Mouse (Mus musculus): ENCODE results near the gene H60c.

DNA sequence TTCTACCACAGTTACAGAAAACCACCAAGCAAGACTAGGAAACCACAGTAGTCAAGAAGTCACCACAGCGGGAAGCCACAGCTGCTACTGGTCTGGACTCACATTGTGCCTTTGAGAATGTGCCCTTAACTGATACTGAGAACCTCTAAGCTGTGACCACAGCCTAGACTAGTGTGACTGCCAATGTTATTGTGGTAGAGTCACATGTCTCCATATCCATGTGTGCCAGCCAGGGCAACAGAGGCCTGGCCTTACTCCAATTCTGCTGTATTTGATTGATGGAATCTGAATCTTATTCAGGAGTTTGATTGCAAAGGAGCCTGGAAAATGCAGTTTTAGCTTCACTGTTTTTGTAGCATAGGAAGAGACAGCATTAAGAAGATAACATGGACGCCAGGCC lies 13.5 kb upstream of the H60c start:
- TF ChIP-seq POLR2A (IDR thresholded peaks at IDR 0.05; ENCODE audit: low read depth, low read length) (no peak), CTCF (IDR thresholded peaks at IDR 0.05; ENCODE audit: extremely low read depth, insufficient read depth, insufficient read length, insufficient replicate concordance) (no peak)
